Mouse (Mus musculus) forebrain, embryonic 16.5 days (tissue): Measurements from ENCODE around the gene C1qtnf4. TPM values are rescaled to one million over a fixed set of nuclear protein-coding genes. Genes with fewer than 3 reads are reported as not detected.

Experiments
- ATAC-seq: fragments of 200-750 bp; cut with Nextera tagmentation; 2 replicates; pipeline ENCODE4 v1.8.0; 2017; ENCODE audit warnings: mild to moderate bottlenecking, moderate library complexity
- H3K27ac ChIP-seq: fragments of 300-500 bp; sonication (generic); 2 replicates; pipeline ENCODE4 v1.5.1; 2014; ENCODE audit warnings: low read length, control low read depth
- H3K27me3 ChIP-seq: fragments of 300-500 bp; sonication (generic); replicated peaks from 2 replicates; pipeline ENCODE4 v1.6.1; 2014; ENCODE audit warnings: low read length; ENCODE audit not compliant: control insufficient read depth, insufficient read depth
- H3K36me3 ChIP-seq: fragments of 300-500 bp; sonication (generic); 2 replicates; pipeline ENCODE4 v1.6.1; 2014; ENCODE audit not compliant: control insufficient read depth, insufficient read depth
- H3K4me1 ChIP-seq: fragments of 300-500 bp; sonication (generic); replicated peaks from 2 replicates; pipeline ENCODE4 v1.6.1; 2014; ENCODE audit warnings: low read length; ENCODE audit not compliant: control insufficient read depth, insufficient read depth
- H3K4me2 ChIP-seq: fragments of 300-500 bp; sonication (generic); 2 replicates; pipeline ENCODE4 v1.6.1; 2014; ENCODE audit warnings: mild to moderate bottlenecking, low read length, control low read depth
- H3K4me3 ChIP-seq: fragments of 300-500 bp; sonication (generic); replicated peaks from 2 replicates; pipeline ENCODE4 v1.5.1; 2014; ENCODE audit warnings: mild to moderate bottlenecking, low read length, control low read depth
- H3K9ac ChIP-seq: fragments of 300-500 bp; sonication (generic); replicated peaks from 2 replicates; pipeline ENCODE4 v1.6.1; 2014; ENCODE audit warnings: low read depth, low read length, control low read depth
- H3K9me3 ChIP-seq: fragments of 300-500 bp; sonication (generic); 2 replicates; pipeline ENCODE4 v1.6.1; 2016; ENCODE audit warnings: low read length; ENCODE audit not compliant: control insufficient read depth
- WGBS: fragments of 180-500 bp; shearing (Covaris S2); extraction: QIAGEN DNeasy Blood & Tissue Kit; methylation state at CpG from one replicate; pipeline ENCODE4 v1.1.7; 2014; 5-methylcytosine and 5-hydroxymethylcytosine counted together
- polyA plus RNA-seq: library from polyadenylated mRNA; unstranded; fragments of >200 nt; fragmentation: Nextera tagmentation; extraction: Ambion mirVana; gene quantifications from 2 replicates; pipeline ENCODE4 v1.2.1, GENCODE M21; 2015

Gene C1qtnf4
- polyA plus RNA-seq, 1 experiment from 2014 or later = 28.6 TPM

- Histone ChIP-seq H3K4me1 (peaks cover 4% of the 10 kb centered on the region), H3K27ac (no peak overlapping the region), H3K4me3 (no peak overlapping the region), H3K4me2 (no peak overlapping the region), H3K9me3 (no peaks in the 10 kb centered on the region), H3K9ac (no peak overlapping the region), H3K27me3 (no peaks in the 10 kb centered on the region), H3K36me3 (no peaks in the 10 kb centered on the region)
- WGBS = 77% methylated on average over 4 of the region's 5 CpGs
- no peak for ATAC-seq
These were observed 7.9 kb upstream of the C1qtnf4 start for GRCm38 (mm10) chr2:90877584-90878259.

- no peak overlapping the region for H3K9ac ChIP-seq
- H3K4me3 ChIP-seq = no peak overlapping the region
- ATAC-seq = no peak
- H3K4me1 ChIP-seq = peaks cover 7% of the 10 kb centered on the region
- no peaks in the 10 kb centered on the region for H3K27me3 ChIP-seq
- H3K27ac ChIP-seq = no peak overlapping the region
- no peak overlapping the region for H3K4me2 ChIP-seq
- H3K9me3 ChIP-seq = no peaks in the 10 kb centered on the region
- H3K36me3 ChIP-seq = no peaks in the 10 kb centered on the region
These were observed 6.2 kb upstream of the C1qtnf4 start for GRCm38 (mm10) chr2:90879419-90879818.

- ATAC-seq = no peak
- no peak overlapping the region for H3K4me3 ChIP-seq
- H3K27me3 ChIP-seq = no peaks in the 10 kb centered on the region
- H3K9ac ChIP-seq = no peak overlapping the region
- no peaks in the 10 kb centered on the region for H3K9me3 ChIP-seq
- H3K4me1 ChIP-seq = peaks cover 11% of the 10 kb centered on the region
- WGBS = 5% methylated on average over 6 of the region's 6 CpGs
- H3K36me3 ChIP-seq = no peaks in the 10 kb centered on the region
- H3K4me2 ChIP-seq = no peak overlapping the region
- H3K27ac ChIP-seq = no peak overlapping the region
These were observed 5.4 kb upstream of the C1qtnf4 start for GRCm38 (mm10) chr2:90880144-90880785.

- Histone ChIP-seq H3K4me2 (no peak overlapping the region), H3K9me3 (no peaks in the 10 kb centered on the region), H3K9ac (no peak overlapping the region), H3K36me3 (no peaks in the 10 kb centered on the region), H3K4me3 (no peak overlapping the region), H3K27ac (no peak overlapping the region), H3K4me1 (peaks cover 16% of the 10 kb centered on the region), H3K27me3 (no peaks in the 10 kb centered on the region)
- no peak for ATAC-seq
- 76% methylated on average over 2 of the region's 2 CpGs for WGBS
These were observed 3.8 kb upstream of the C1qtnf4 start for GRCm38 (mm10) chr2:90881824-90882223.

GRCm38 (mm10) chr2:90886436-90886835 is 776 bp downstream of the C1qtnf4 start:
- H3K27me3 ChIP-seq = 0 out of 2 replicates have a peak, but pooled peaks cover 6% of the 10 kb centered on the region
- peak overlapping the region; percentile 83 for H3K9ac ChIP-seq
- H3K4me1 ChIP-seq = peaks cover 33% of the 10 kb centered on the region
- H3K4me2 ChIP-seq = peak overlapping the region; percentile 69
- H3K9me3 ChIP-seq = no peaks in the 10 kb centered on the region
- WGBS = 27% methylated on average over 6 of the region's 6 CpGs
- H3K36me3 ChIP-seq = no peaks in the 10 kb centered on the region
- peak overlapping the region; percentile 72 for H3K4me3 ChIP-seq
- ATAC-seq = no peak
- peak overlapping the region; percentile 80 for H3K27ac ChIP-seq

- peaks cover 33% of the 10 kb centered on the region for H3K4me1 ChIP-seq
These were observed 2.0 kb downstream of the C1qtnf4 start for GRCm38 (mm10) chr2:90887627-90888026.

GRCm38 (mm10) chr2:90889550-90890548 is 4.2 kb downstream of the C1qtnf4 start:
- Histone ChIP-seq H3K4me2 (peak overlapping the region; percentile 74), H3K36me3 (peaks cover 4% of the 10 kb centered on the region), H3K9me3 (no peaks in the 10 kb centered on the region), H3K9ac (peak overlapping the region; percentile 64), H3K4me3 (peak overlapping the region; percentile 51), H3K4me1 (peaks cover 26% of the 10 kb centered on the region), H3K27ac (peak overlapping the region; percentile 9; the same call in 1 of the 2 replicates), H3K27me3 (0 out of 2 replicates have a peak, but pooled peaks cover 6% of the 10 kb centered on the region)
- ATAC-seq = peak; percentile 67
- WGBS = 6% methylated on average over 119 of the region's 133 CpGs

More at GRCm38 (mm10) chr2:90887627-90888026, 2.0 kb downstream of the C1qtnf4 start:
- Histone ChIP-seq H3K27ac (no peak overlapping the region), H3K27me3 (0 out of 2 replicates have a peak, but pooled peaks cover 6% of the 10 kb centered on the region), H3K9me3 (no peaks in the 10 kb centered on the region), H3K4me2 (peak overlapping the region; percentile 69), H3K9ac (peak overlapping the region; percentile 83), H3K4me3 (peak overlapping the region; percentile 72), H3K36me3 (peaks cover 4% of the 10 kb centered on the region; the same call in 1 of the 2 replicates)
- 66% methylated on average over 5 of the region's 5 CpGs for WGBS
- ATAC-seq = no peak

- peaks cover 9% of the 10 kb centered on the region for H3K36me3 ChIP-seq
- H3K4me1 ChIP-seq = peaks cover 17% of the 10 kb centered on the region
- H3K4me2 ChIP-seq = no peak overlapping the region
- H3K9me3 ChIP-seq = no peaks in the 10 kb centered on the region
- no peak for ATAC-seq
- H3K4me3 ChIP-seq = no peak overlapping the region
- 92% methylated on average over 6 of the region's 6 CpGs for WGBS
- no peak overlapping the region for H3K27ac ChIP-seq
- 0 out of 2 replicates have a peak, but pooled peaks cover 2% of the 10 kb centered on the region for H3K27me3 ChIP-seq
- H3K9ac ChIP-seq = no peak overlapping the region
These were observed 8.1 kb downstream of the C1qtnf4 start for GRCm38 (mm10) chr2:90893673-90894298.
